Mouse (Mus musculus) embryonic facial prominence, embryonic 10.5 days (tissue): ENCODE results near the gene Actl10. TPM values are rescaled to one million over a fixed set of nuclear protein-coding genes. Genes with fewer than 3 reads are reported as not detected.

ENCODE experiments used
- DNase-seq: peaks from one replicate; pipeline ENCODE4 v3.0.0-alpha.2; 2017; ENCODE audit warnings: low spot score
- H3K27ac ChIP-seq: fragments of 300-500 bp; sonication (generic); replicated peaks from 2 replicates; pipeline ENCODE4 v1.5.1; 2016; ENCODE audit warnings: mild to moderate bottlenecking
- H3K27me3 ChIP-seq: fragments of 300-500 bp; sonication (generic); replicated peaks from 2 replicates; pipeline ENCODE4 v1.6.1; 2016; ENCODE audit warnings: low read depth, mild to moderate bottlenecking; ENCODE audit not compliant: poor library complexity, severe bottlenecking
- H3K36me3 ChIP-seq: fragments of 300-500 bp; sonication (generic); replicated peaks from 2 replicates; pipeline ENCODE4 v1.6.1; 2016; ENCODE audit warnings: mild to moderate bottlenecking, moderate library complexity
- H3K4me1 ChIP-seq: fragments of 300-500 bp; sonication (generic); 2 replicates; pipeline ENCODE4 v1.6.1; 2016
- H3K4me3 ChIP-seq: fragments of 300-500 bp; sonication (generic); 2 replicates; pipeline ENCODE4 v1.5.1; 2016; ENCODE audit warnings: mild to moderate bottlenecking, moderate library complexity
- H3K9me3 ChIP-seq: fragments of 300-500 bp; sonication (generic); 2 replicates; pipeline ENCODE4 v1.6.1; 2016; ENCODE audit warnings: mild to moderate bottlenecking
- WGBS: fragments of 180-500 bp; shearing (Covaris S2); methylation state at CpG from one replicate; pipeline ENCODE4 v1.1.7; 2016; 5-methylcytosine and 5-hydroxymethylcytosine counted together
- polyA plus RNA-seq: library from polyadenylated mRNA; unstranded; fragments of >200 nt; fragmentation: Nextera tagmentation; extraction: Ambion mirVana; gene quantifications from 2 replicates; pipeline ENCODE4 v1.2.1, GENCODE M21; 2016

The Actl10 gene
- polyA plus RNA-seq, 1 experiment from 2014 or later, result 0.19 TPM

- Histone ChIP-seq H3K4me3 (no peak overlapping the region), H3K9me3 (no peaks in the 10 kb centered on the region), H3K36me3 (no peaks in the 10 kb centered on the region), H3K27ac (no peak overlapping the region), H3K27me3 (no peaks in the 10 kb centered on the region), H3K4me1 (peaks cover 44% of the 10 kb centered on the region)
- no peak for DNase-seq
- 81% methylated on average over 4 of the region's 4 CpGs for WGBS
These were observed 19.7 kb downstream of the Actl10 start for GRCm38 (mm10) chr2:154571266-154571665.

- peaks cover 44% of the 10 kb centered on the region for H3K4me1 ChIP-seq
- no peak for DNase-seq
These were observed 20.4 kb downstream of the Actl10 start for GRCm38 (mm10) chr2:154571976-154572375.

GRCm38 (mm10) chr2:154572996-154573395, 21.4 kb downstream of the Actl10 start:
- DNase-seq, result no peak
- peaks cover 44% of the 10 kb centered on the region for H3K4me1 ChIP-seq
- no peak overlapping the region for H3K4me3 ChIP-seq
- H3K9me3 ChIP-seq, result no peaks in the 10 kb centered on the region
- no peak overlapping the region for H3K27ac ChIP-seq
- H3K27me3 ChIP-seq, result no peaks in the 10 kb centered on the region
- H3K36me3 ChIP-seq, result no peaks in the 10 kb centered on the region
- WGBS, result 89% methylated on average over 3 of the region's 3 CpGs

More at GRCm38 (mm10) chr2:154571976-154572375, 20.4 kb downstream of the Actl10 start:
- Histone ChIP-seq H3K4me3 (no peak overlapping the region), H3K27ac (no peak overlapping the region), H3K36me3 (no peaks in the 10 kb centered on the region), H3K27me3 (no peaks in the 10 kb centered on the region), H3K9me3 (no peaks in the 10 kb centered on the region)
- WGBS, result 82% methylated on average over 8 of the region's 8 CpGs

- no peaks in the 10 kb centered on the region for H3K36me3 ChIP-seq
- 55% methylated on average over 7 of the region's 7 CpGs for WGBS
- H3K4me3 ChIP-seq, result no peak overlapping the region
- DNase-seq, result no peak
- H3K4me1 ChIP-seq, result peaks cover 31% of the 10 kb centered on the region
- H3K27me3 ChIP-seq, result no peaks in the 10 kb centered on the region
- H3K9me3 ChIP-seq, result no peaks in the 10 kb centered on the region
- H3K27ac ChIP-seq, result no peak overlapping the region
These were observed 22.7 kb downstream of the Actl10 start for GRCm38 (mm10) chr2:154574271-154574670.

- H3K27me3 ChIP-seq, result no peaks in the 10 kb centered on the region
- no peaks in the 10 kb centered on the region for H3K9me3 ChIP-seq
- DNase-seq, result peak; percentile 32
- H3K4me1 ChIP-seq, result peaks cover 21% of the 10 kb centered on the region
- 41% methylated on average over 12 of the region's 12 CpGs for WGBS
- H3K36me3 ChIP-seq, result no peaks in the 10 kb centered on the region
- H3K4me3 ChIP-seq, result no peak overlapping the region
- H3K27ac ChIP-seq, result peak overlapping the region; percentile 57
These were observed 25.5 kb downstream of the Actl10 start for GRCm38 (mm10) chr2:154576876-154577743.

- H3K36me3 ChIP-seq, result no peaks in the 10 kb centered on the region
- 76% methylated on average over 6 of the region's 6 CpGs for WGBS
- no peak overlapping the region for H3K4me3 ChIP-seq
- DNase-seq, result no peak
- peaks cover 21% of the 10 kb centered on the region for H3K4me1 ChIP-seq
- no peaks in the 10 kb centered on the region for H3K9me3 ChIP-seq
- no peaks in the 10 kb centered on the region for H3K27me3 ChIP-seq
- H3K27ac ChIP-seq, result peak overlapping the region; percentile 57
These were observed 26.1 kb downstream of the Actl10 start for GRCm38 (mm10) chr2:154577744-154578067.

GRCm38 (mm10) chr2:154580586-154580985, 29.0 kb downstream of the Actl10 start:
- H3K27me3 ChIP-seq, result 0 out of 2 replicates have a peak, but pooled peaks cover 5% of the 10 kb centered on the region
- 85% methylated on average over 8 of the region's 8 CpGs for WGBS
- 0 out of 2 replicates have a peak overlapping the region, but pooled peaks have one; percentile 14 for H3K27ac ChIP-seq
- H3K4me3 ChIP-seq, result no peak overlapping the region
- H3K9me3 ChIP-seq, result no peaks in the 10 kb centered on the region
- no peak for DNase-seq
- peaks cover 33% of the 10 kb centered on the region for H3K4me1 ChIP-seq
- H3K36me3 ChIP-seq, result no peaks in the 10 kb centered on the region

- H3K4me3 ChIP-seq, result no peak overlapping the region
- H3K4me1 ChIP-seq, result peaks cover 33% of the 10 kb centered on the region
- H3K27me3 ChIP-seq, result 0 out of 2 replicates have a peak, but pooled peaks cover 5% of the 10 kb centered on the region
- H3K27ac ChIP-seq, result no peak overlapping the region
- no peaks in the 10 kb centered on the region for H3K36me3 ChIP-seq
- no peak for DNase-seq
- no peaks in the 10 kb centered on the region for H3K9me3 ChIP-seq
- WGBS, result 98% methylated on average over 1 of the region's 1 CpGs
These were observed 29.8 kb downstream of the Actl10 start for GRCm38 (mm10) chr2:154581421-154581820.

- Histone ChIP-seq H3K27ac (peak overlapping the region; percentile 44; the same call in 1 of the 2 replicates), H3K4me3 (no peak overlapping the region), H3K27me3 (0 out of 2 replicates have a peak, but pooled peaks cover 5% of the 10 kb centered on the region), H3K4me1 (peaks cover 18% of the 10 kb centered on the region), H3K9me3 (no peaks in the 10 kb centered on the region), H3K36me3 (peaks cover 3% of the 10 kb centered on the region)
- WGBS, result 74% methylated on average over 15 of the region's 15 CpGs
- no peak for DNase-seq
These were observed 32.6 kb downstream of the Actl10 start for GRCm38 (mm10) chr2:154583906-154584872.

GRCm38 (mm10) chr2:154584931-154585601, 33.5 kb downstream of the Actl10 start:
- no peak overlapping the region for H3K4me3 ChIP-seq
- H3K36me3 ChIP-seq, result peaks cover 3% of the 10 kb centered on the region
- DNase-seq, result no peak
- WGBS, result 74% methylated on average over 17 of the region's 17 CpGs
- H3K27me3 ChIP-seq, result 0 out of 2 replicates have a peak, but pooled peaks cover 5% of the 10 kb centered on the region
- H3K27ac ChIP-seq, result 0 out of 2 replicates have a peak overlapping the region, but pooled peaks have one; percentile 10
- peaks cover 18% of the 10 kb centered on the region for H3K4me1 ChIP-seq
- H3K9me3 ChIP-seq, result no peaks in the 10 kb centered on the region

- DNase-seq, result peak; percentile 50
- WGBS, result 75% methylated on average over 5 of the region's 5 CpGs
- no peaks in the 10 kb centered on the region for H3K9me3 ChIP-seq
These were observed 34.8 kb downstream of the Actl10 start for GRCm38 (mm10) chr2:154586405-154586804.

GRCm38 (mm10) chr2:154589051-154589450, 37.5 kb downstream of the Actl10 start:
- peaks cover 10% of the 10 kb centered on the region for H3K36me3 ChIP-seq
- no peak overlapping the region for H3K4me3 ChIP-seq
- 0 out of 2 replicates have a peak, but pooled peaks cover 5% of the 10 kb centered on the region for H3K27me3 ChIP-seq
- H3K4me1 ChIP-seq, result peaks cover 14% of the 10 kb centered on the region
- H3K27ac ChIP-seq, result no peak overlapping the region
- DNase-seq, result no peak
- WGBS, result 86% methylated on average over 4 of the region's 4 CpGs
- H3K9me3 ChIP-seq, result 0 out of 2 replicates have a peak, but pooled peaks cover 2% of the 10 kb centered on the region

More at GRCm38 (mm10) chr2:154586405-154586804, 34.8 kb downstream of the Actl10 start:
- no peak overlapping the region for H3K27ac ChIP-seq
- H3K36me3 ChIP-seq, result peaks cover 3% of the 10 kb centered on the region
- 0 out of 2 replicates have a peak, but pooled peaks cover 5% of the 10 kb centered on the region for H3K27me3 ChIP-seq
- H3K4me3 ChIP-seq, result no peak overlapping the region
- peaks cover 18% of the 10 kb centered on the region for H3K4me1 ChIP-seq
